Comparison of ENCODE assay signal across 24 mouse cellular contexts in genomic region chr1:76896152-76896864, GRCm38 (mm10).
DNase-seq lines count a peak whose midpoint lies in the region; ATAC-seq and TF ChIP-seq lines count a peak whose summit lies in the region.
"Had no signal": no experiment of that assay in that cellular context is flagged by ENCODE, and none has a peak within 500 bp of the region (broad histone marks: within the 10 kb centered on the region; RNA-seq: fewer than 3 reads in every experiment).

No protein-coding gene starts in this region.

- no peaks in the 10 kb centered on the region for H3K27me3 ChIP-seq in embryonic facial prominence, embryonic 13.5 days
- no peaks in the 10 kb centered on the region for H3K27me3 ChIP-seq in limb, embryonic 12.5 days
- H3K27me3 ChIP-seq: CH12.LX; liver, embryonic 13.5 days had no signal

- peak overlapping the region; percentile 44 for H3K4me2 ChIP-seq in embryonic facial prominence, embryonic 13.5 days
- H3K4me2 ChIP-seq in limb, embryonic 12.5 days, result peak overlapping the region; percentile 27
- H3K4me2 ChIP-seq: liver, embryonic 13.5 days; lung, embryonic 14.5 days had no signal

- ATAC-seq in embryonic facial prominence, embryonic 13.5 days (ENCODE audit: insufficient number of reproducible peaks, insufficient read depth, low FRiP score, low TSS enrichment, low read depth), result no peak
- peak; percentile 87; the same call in 1 of the 2 replicates for ATAC-seq in limb, embryonic 12.5 days (ENCODE audit: insufficient number of reproducible peaks, insufficient read depth, low FRiP score, low TSS enrichment, low read depth)
- ATAC-seq: activated CD4-positive, CD25-positive, alpha-beta regulatory T cell, adult 4 months; hindbrain, embryonic 16.5 days; intestine, embryonic 16.5 days; midbrain, embryonic 16.5 days had no signal

- peaks cover 21% of the 10 kb centered on the region for H3K4me1 ChIP-seq in embryonic facial prominence, embryonic 13.5 days
- H3K4me1 ChIP-seq in limb, embryonic 12.5 days (replicated peaks), result peaks cover 26% of the 10 kb centered on the region
- H3K4me1 ChIP-seq: liver, embryonic 13.5 days had no signal

- 18% methylated on average over 17 of the region's 17 CpGs for WGBS in embryonic facial prominence, embryonic 13.5 days
- WGBS in limb, embryonic 12.5 days, result 14% methylated on average over 17 of the region's 17 CpGs

- H3K36me3 ChIP-seq in embryonic facial prominence, embryonic 13.5 days, result no peaks in the 10 kb centered on the region
- H3K36me3 ChIP-seq in limb, embryonic 12.5 days, result no peaks in the 10 kb centered on the region
- H3K36me3 ChIP-seq: G1E; liver, embryonic 13.5 days had no signal

- H3K9me3 ChIP-seq in embryonic facial prominence, embryonic 13.5 days, result no peaks in the 10 kb centered on the region
- no peaks in the 10 kb centered on the region for H3K9me3 ChIP-seq in limb, embryonic 12.5 days
- H3K9me3 ChIP-seq: liver, embryonic 13.5 days had no signal

- H3K9ac ChIP-seq in embryonic facial prominence, embryonic 13.5 days, result peak overlapping the region; percentile 51; the same call in 1 of the 2 replicates
- no peak overlapping the region for H3K9ac ChIP-seq in limb, embryonic 12.5 days (replicated peaks)
- H3K9ac ChIP-seq: liver, embryonic 13.5 days; lung, embryonic 14.5 days had no signal

- TF ChIP-seq CTCF in layer of hippocampus, adult 2 months (conservative IDR thresholded peaks at IDR 0.05), result no peak

- H3K4me3 ChIP-seq in embryonic facial prominence, embryonic 13.5 days, result no peak overlapping the region
- H3K4me3 ChIP-seq in limb, embryonic 12.5 days (replicated peaks), result no peak overlapping the region
- H3K4me3 ChIP-seq in layer of hippocampus, adult 2 months, result no peak overlapping the region
- H3K4me3 ChIP-seq: liver, embryonic 13.5 days had no signal

- H3K27ac ChIP-seq in embryonic facial prominence, embryonic 13.5 days, result peak overlapping the region; percentile 74
- H3K27ac ChIP-seq in limb, embryonic 12.5 days, result peak overlapping the region; percentile 89
- no peak overlapping the region for H3K27ac ChIP-seq in layer of hippocampus, adult 2 months
- H3K27ac ChIP-seq: liver, embryonic 13.5 days had no signal

- DNase-seq in embryo, embryonic 10 days (ENCODE audit: low spot score), result peak; percentile 56
- peak; percentile 66 for DNase-seq in embryo, embryonic 11 days
- DNase-seq in ovary, postnatal 14 days (ENCODE audit: low spot score), result no peak
- no peak for DNase-seq in layer of hippocampus, adult 2 months (ENCODE audit: low spot score in 2 of 2)
- no peak for DNase-seq in T-cell, adult 2 months (ENCODE audit: low spot score)
- DNase-seq: adrenal gland, adult 8-10 months; B cell, adult 2 months; cerebellum, adult 2 months; cerebellum, postnatal 25 days; heart, postnatal 36 days; kidney, adult 9 months; kidney, postnatal 14 days; layer of hippocampus, postnatal 36 days; liver, embryonic 13.5 days; lung, embryonic 14.5 days; lung, postnatal 36 days had no signal

Comparison
In these comparisons a context has a peak if more than half of its experiments do, and no peak if none do; other contexts are left out.
1. DNase-seq: peak in embryo, embryonic 10 days (single experiment) and embryo, embryonic 11 days (single experiment); none in ovary, postnatal 14 days (single experiment), layer of hippocampus, adult 2 months (0 of 2) and T-cell, adult 2 months (single experiment).